Mouse (Mus musculus) E14TG2a.4 (cell line): ENCODE results near the gene Olfr62.

Experiments
- CTCF ChIP-seq: conservative IDR thresholded peaks from 2 replicates; pipeline ENCODE4 v1.5.1; 2014; ENCODE audit warnings: low read length
- NANOG ChIP-seq: IDR thresholded peaks from 2 replicates; pipeline ENCODE4 v1.6.1; 2014; ENCODE audit warnings: borderline replicate concordance, low read length, mixed read lengths

DNA sequence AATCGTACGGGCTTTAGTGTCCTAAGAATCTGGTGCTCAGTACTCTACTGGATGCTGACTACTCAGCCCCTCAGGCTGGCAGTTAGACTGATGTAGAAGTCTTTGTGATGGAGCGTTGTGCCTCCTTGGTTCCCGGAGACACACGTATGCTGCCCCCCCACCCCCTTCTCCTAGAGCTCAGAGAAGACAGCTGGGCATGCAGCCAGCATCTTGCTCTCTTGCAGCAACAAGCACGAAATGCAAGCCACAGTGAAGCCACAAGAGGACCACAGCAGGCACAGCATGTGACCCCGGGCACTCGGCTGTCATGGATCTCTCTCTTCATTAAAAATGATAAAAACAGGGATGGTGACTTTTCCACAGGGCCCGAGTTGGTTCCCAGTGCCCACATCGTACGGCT, 43.3 kb upstream of the Olfr62 start:
- TF ChIP-seq CTCF (no peak), NANOG (no peak)
